Mouse (Mus musculus) stomach, embryonic 16.5 days (tissue): ENCODE results near the gene Btg3. TPM values are rescaled to one million over a fixed set of nuclear protein-coding genes. Genes with fewer than 3 reads are reported as not detected.
A peak's percentile ranks its signal among the peaks of the same experiment; 100 is the strongest.

Source experiments
- ATAC-seq: fragments of 200-750 bp; cut with Nextera tagmentation; 2 replicates; pipeline ENCODE4 v1.8.0; 2017; ENCODE audit warnings: moderate number of reproducible peaks, moderate TSS enrichment; ENCODE audit not compliant: insufficient read depth, low FRiP score
- H3K27ac ChIP-seq: fragments of 300-500 bp; sonication (generic); 2 replicates; pipeline ENCODE4 v1.5.1; 2014; ENCODE audit warnings: low read length
- H3K27me3 ChIP-seq: fragments of 300-500 bp; sonication (generic); 2 replicates; pipeline ENCODE4 v1.6.1; 2014; ENCODE audit warnings: low read length, control low read depth, mixed read lengths; ENCODE audit not compliant: control insufficient read depth, insufficient read depth
- H3K36me3 ChIP-seq: fragments of 300-500 bp; sonication (generic); 2 replicates; pipeline ENCODE4 v1.6.1; 2014; ENCODE audit warnings: low read length; ENCODE audit not compliant: control insufficient read depth, insufficient read depth
- H3K4me1 ChIP-seq: fragments of 300-500 bp; sonication (generic); 2 replicates; pipeline ENCODE4 v1.6.1; 2014; ENCODE audit warnings: low read length, control low read depth, mixed read lengths; ENCODE audit not compliant: control insufficient read depth, insufficient read depth
- H3K4me2 ChIP-seq: fragments of 300-500 bp; sonication (generic); 2 replicates; pipeline ENCODE4 v1.6.1; 2014; ENCODE audit warnings: low read depth, low read length, mixed read lengths
- H3K4me3 ChIP-seq: fragments of 300-500 bp; sonication (generic); replicated peaks from 2 replicates; pipeline ENCODE4 v1.5.1; 2014; ENCODE audit warnings: mild to moderate bottlenecking, low read length
- H3K9ac ChIP-seq: fragments of 300-500 bp; sonication (generic); 2 replicates; pipeline ENCODE4 v1.6.1; 2014; ENCODE audit warnings: low read length
- H3K9me3 ChIP-seq: fragments of 300-500 bp; sonication (generic); replicated peaks from 2 replicates; pipeline ENCODE4 v1.6.1; 2016; ENCODE audit warnings: low read length, control low read depth; ENCODE audit not compliant: control insufficient read depth
- WGBS: fragments of 180-500 bp; shearing (Covaris S2); extraction: QIAGEN DNeasy Blood & Tissue Kit; methylation state at CpG from one replicate; pipeline ENCODE4 v1.1.7; 2014; 5-methylcytosine and 5-hydroxymethylcytosine counted together
- polyA plus RNA-seq: library from polyadenylated mRNA; unstranded; fragments of >200 nt; fragmentation: Nextera tagmentation; extraction: Ambion mirVana; gene quantifications from 2 replicates; pipeline ENCODE4 v1.2.1, GENCODE M21; 2015

Gene Btg3
- polyA plus RNA-seq, 1 experiment from 2014 or later = 25.3 TPM

DNA sequence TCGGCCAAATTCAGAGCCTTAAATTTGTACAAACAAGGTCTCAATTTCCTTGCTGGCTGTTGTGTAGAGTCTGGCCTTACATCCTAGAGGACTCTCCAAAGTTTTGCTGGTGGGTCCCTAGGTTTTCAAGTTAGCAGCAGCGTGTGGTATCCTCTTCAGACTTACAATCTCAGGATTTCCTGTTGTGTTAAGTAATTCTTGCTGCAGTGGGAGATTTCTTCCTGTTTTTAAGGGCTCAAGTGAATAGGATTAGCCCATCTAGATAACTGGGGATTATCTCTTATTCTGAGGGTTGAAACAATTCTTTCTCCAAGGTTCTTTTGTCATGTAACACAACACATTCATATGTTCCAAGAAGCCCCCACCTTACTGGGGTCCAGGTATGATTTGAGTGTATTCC lies 14.4 kb upstream of the Btg3 start:
- no peaks in the 10 kb centered on the region for H3K27me3 ChIP-seq
- H3K9me3 ChIP-seq = no peaks in the 10 kb centered on the region
- WGBS = 59% methylated on average over 2 of the region's 2 CpGs
- no peaks in the 10 kb centered on the region for H3K4me1 ChIP-seq
- H3K9ac ChIP-seq = no peak overlapping the region
- H3K36me3 ChIP-seq = no peaks in the 10 kb centered on the region
- no peak overlapping the region for H3K4me3 ChIP-seq
- no peak overlapping the region for H3K27ac ChIP-seq
- ATAC-seq = no peak
- H3K4me2 ChIP-seq = no peak overlapping the region

DNA sequence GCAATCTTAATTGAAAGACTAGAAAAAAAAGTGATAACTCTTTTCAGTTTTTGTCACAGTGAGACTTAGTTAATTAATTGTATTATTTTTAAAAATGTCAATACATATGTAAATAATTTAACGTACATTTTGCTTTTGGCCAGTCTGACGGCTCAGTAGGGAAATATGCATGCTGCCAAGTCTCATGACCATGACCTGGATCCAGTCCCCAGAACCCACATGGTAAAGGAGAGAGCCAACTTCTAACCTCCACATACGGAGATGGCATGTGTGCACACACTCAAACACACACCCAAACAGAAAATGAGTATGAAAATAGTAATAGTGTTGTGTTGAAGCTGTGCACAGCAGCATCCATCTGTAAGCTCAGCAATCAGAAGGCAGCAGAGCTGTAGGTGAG lies 13.0 kb upstream of the Btg3 start:
- H3K36me3 ChIP-seq = no peaks in the 10 kb centered on the region
- WGBS = 65% methylated on average over 3 of the region's 3 CpGs
- no peak for ATAC-seq
- no peaks in the 10 kb centered on the region for H3K9me3 ChIP-seq
- H3K4me1 ChIP-seq = no peaks in the 10 kb centered on the region
- no peaks in the 10 kb centered on the region for H3K27me3 ChIP-seq
- no peak overlapping the region for H3K27ac ChIP-seq
- H3K4me3 ChIP-seq = no peak overlapping the region
- no peak overlapping the region for H3K4me2 ChIP-seq
- H3K9ac ChIP-seq = no peak overlapping the region

DNA sequence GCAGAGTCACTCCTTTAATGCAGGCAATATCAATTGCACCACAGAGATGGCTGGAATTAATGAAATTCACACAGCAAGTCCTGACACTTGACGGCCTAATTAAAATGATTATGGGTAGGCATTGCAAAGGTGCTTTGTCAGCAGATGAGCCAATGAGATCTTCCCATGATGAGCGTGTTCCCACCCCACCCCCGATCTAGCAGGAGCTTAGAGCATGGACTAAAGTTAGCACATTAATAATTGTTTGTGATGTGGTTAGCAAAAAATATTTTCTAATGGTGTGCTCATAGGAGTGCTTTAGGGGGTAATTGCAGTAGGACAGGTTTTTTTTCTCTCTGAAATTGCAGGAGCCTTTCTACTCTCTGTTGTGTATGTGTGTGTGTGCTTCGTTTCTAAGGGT lies 12.1 kb upstream of the Btg3 start:
- H3K27ac ChIP-seq = no peak overlapping the region
- no peaks in the 10 kb centered on the region for H3K27me3 ChIP-seq
- H3K4me2 ChIP-seq = no peak overlapping the region
- H3K36me3 ChIP-seq = no peaks in the 10 kb centered on the region
- 78% methylated on average over 4 of the region's 4 CpGs for WGBS
- no peak overlapping the region for H3K4me3 ChIP-seq
- no peaks in the 10 kb centered on the region for H3K9me3 ChIP-seq
- no peak for ATAC-seq
- H3K9ac ChIP-seq = no peak overlapping the region
- H3K4me1 ChIP-seq = no peaks in the 10 kb centered on the region

DNA sequence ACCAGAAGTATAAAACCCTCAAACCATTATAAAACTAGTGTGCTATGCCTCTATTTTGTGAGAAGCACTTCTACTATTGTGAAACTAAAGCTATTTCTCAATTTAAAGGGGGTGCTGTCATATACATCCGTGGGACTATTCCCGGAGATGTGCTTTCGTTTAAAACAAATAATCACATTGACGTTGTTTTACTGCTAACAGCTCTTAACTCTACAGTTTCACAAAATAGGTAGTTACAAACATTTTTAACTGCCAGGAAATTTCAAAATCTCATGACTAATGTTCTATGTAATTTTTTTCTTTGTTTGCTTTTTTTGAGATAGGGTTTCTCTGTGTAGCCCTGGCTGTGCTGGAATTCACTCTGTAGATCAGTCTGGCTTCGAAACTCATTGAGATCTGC lies 1.5 kb upstream of the Btg3 start:
- Histone ChIP-seq H3K9me3 (no peaks in the 10 kb centered on the region), H3K27me3 (no peaks in the 10 kb centered on the region), H3K4me3 (no peak overlapping the region), H3K9ac (no peak overlapping the region), H3K4me2 (no peak overlapping the region), H3K36me3 (no peaks in the 10 kb centered on the region), H3K4me1 (peaks cover 7% of the 10 kb centered on the region), H3K27ac (no peak overlapping the region)
- WGBS = 66% methylated on average over 5 of the region's 5 CpGs
- no peak for ATAC-seq

DNA sequence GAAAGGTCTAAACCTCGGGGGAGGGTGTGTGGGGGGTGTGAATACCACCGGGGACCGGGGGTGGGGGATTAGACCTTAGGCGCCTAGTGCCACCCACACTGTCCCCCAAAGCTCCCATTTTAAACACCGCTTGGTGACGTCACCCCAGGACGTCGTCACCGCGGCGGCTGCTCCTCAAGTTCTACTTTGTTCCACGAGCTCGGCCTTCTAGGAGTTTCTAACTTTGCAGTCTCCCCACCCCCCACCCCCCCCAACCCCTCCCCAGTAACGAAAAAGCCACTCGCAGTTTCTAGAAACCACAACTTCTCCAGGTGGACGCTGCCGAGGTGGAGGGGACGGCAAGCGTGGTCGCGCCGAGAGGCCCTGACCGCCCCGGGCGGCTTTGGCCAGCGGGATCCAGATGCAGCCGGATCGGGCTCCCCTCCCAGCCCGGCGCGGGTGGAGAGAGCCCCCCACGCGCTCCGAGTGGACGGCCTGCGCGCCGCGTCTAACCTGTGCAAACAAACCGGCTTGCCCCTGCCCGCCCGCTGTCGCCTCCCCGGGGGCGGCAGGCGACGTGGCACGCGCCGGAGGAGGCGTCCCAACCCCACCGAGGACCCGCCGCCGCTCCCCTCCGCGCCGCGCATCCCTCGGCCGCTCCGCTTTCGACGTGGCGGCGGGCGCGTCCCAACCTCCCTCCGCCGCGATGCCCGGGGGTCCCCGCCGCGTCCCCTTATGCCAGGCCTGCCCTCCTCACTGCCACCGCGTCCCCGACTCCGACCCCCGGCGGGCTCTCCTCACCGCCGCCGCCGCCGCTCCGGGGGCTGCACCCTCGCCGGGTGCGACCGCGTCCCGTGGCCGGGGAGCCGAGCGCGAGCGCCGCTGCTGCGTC lies 936 bp downstream of the Btg3 start:
- Histone ChIP-seq H3K27me3 (no peaks in the 10 kb centered on the region), H3K4me2 (peak overlapping the region; percentile 84), H3K36me3 (no peaks in the 10 kb centered on the region; the same call in 1 of the 2 replicates), H3K4me3 (peak overlapping the region; percentile 92), H3K9me3 (no peaks in the 10 kb centered on the region), H3K4me1 (peaks cover 7% of the 10 kb centered on the region), H3K9ac (peak overlapping the region; percentile 95), H3K27ac (peak overlapping the region; percentile 64; the same call in 1 of the 2 replicates)
- peak; percentile 48 for ATAC-seq
- under 1% methylated on average over 89 of the region's 100 CpGs for WGBS

DNA sequence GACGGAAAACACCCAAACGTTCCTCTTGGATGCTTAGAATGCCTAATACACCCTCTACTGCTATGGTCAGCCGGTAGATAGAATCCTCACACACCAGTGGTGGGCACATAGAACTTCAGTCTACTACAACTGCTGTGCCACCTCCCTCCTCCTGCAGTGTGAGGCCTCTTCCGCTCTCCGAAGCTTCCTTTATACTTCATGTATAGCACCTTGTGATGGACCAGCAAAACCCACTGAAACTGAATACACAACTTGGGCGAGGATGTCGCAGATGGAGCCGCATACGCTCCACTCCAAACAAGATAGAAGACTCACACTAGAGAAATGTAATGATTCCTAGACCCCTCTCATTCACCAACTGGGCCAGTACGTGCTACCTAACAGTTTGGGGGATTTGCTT lies 1.8 kb downstream of the Btg3 start:
- Histone ChIP-seq H3K4me2 (peak overlapping the region; percentile 84), H3K27me3 (no peaks in the 10 kb centered on the region), H3K4me1 (peaks cover 7% of the 10 kb centered on the region), H3K36me3 (no peaks in the 10 kb centered on the region; the same call in 1 of the 2 replicates), H3K4me3 (peak overlapping the region; percentile 92), H3K9me3 (no peaks in the 10 kb centered on the region), H3K9ac (peak overlapping the region; percentile 53), H3K27ac (peak overlapping the region; percentile 32)
- ATAC-seq = no peak
- 45% methylated on average over 10 of the region's 10 CpGs for WGBS

DNA sequence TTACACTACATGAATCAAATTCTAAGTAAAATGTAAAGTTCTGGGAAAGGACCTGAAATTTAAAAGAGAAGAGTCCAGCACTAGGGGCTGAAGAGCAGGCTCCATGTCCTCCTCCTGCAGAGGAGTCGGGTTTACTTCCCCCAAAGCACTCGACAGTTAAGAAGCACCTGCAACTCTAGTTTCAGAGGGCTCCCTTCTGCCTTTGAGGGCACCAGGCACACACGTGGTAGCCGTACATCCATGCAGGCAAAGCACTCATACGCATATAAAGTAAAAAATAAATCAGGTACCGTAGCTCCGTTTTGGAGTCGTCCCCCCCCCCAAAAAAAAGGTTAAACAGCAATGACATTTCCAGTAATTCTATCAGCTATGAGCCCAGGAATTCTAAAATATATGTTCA lies 3.2 kb downstream of the Btg3 start:
- H3K9ac ChIP-seq = no peak overlapping the region
- 73% methylated on average over 8 of the region's 8 CpGs for WGBS
- H3K36me3 ChIP-seq = peaks cover 4% of the 10 kb centered on the region; the same call in 1 of the 2 replicates
- no peak overlapping the region for H3K4me3 ChIP-seq
- no peak overlapping the region for H3K27ac ChIP-seq
- H3K4me1 ChIP-seq = peaks cover 7% of the 10 kb centered on the region
- H3K4me2 ChIP-seq = no peak overlapping the region
- no peak for ATAC-seq
- no peaks in the 10 kb centered on the region for H3K9me3 ChIP-seq
- no peaks in the 10 kb centered on the region for H3K27me3 ChIP-seq

DNA sequence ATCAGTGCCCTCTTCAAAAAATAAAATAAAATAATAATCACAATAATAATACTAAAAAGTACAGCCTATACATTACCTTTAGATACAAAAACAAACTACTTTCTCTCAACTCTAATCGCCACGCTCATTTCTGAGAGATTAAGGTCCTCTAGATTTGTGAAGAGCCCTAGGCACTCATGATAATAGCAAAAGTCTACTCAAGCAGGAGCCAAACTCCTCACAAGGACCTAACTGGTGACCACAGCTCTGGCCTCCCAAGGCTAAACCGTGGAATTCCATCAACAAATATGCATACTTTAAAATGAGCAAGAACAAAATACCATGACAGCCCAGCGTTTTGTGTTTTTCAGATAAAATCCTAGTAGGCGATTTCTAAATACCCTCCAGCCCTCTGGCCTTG lies 4.2 kb downstream of the Btg3 start:
- Histone ChIP-seq H3K27ac (no peak overlapping the region), H3K4me3 (no peak overlapping the region), H3K9ac (no peak overlapping the region), H3K4me2 (no peak overlapping the region), H3K4me1 (peaks cover 7% of the 10 kb centered on the region), H3K27me3 (no peaks in the 10 kb centered on the region), H3K9me3 (no peaks in the 10 kb centered on the region), H3K36me3 (peaks cover 4% of the 10 kb centered on the region; the same call in 1 of the 2 replicates)
- ATAC-seq = no peak
- 82% methylated on average over 5 of the region's 5 CpGs for WGBS

DNA sequence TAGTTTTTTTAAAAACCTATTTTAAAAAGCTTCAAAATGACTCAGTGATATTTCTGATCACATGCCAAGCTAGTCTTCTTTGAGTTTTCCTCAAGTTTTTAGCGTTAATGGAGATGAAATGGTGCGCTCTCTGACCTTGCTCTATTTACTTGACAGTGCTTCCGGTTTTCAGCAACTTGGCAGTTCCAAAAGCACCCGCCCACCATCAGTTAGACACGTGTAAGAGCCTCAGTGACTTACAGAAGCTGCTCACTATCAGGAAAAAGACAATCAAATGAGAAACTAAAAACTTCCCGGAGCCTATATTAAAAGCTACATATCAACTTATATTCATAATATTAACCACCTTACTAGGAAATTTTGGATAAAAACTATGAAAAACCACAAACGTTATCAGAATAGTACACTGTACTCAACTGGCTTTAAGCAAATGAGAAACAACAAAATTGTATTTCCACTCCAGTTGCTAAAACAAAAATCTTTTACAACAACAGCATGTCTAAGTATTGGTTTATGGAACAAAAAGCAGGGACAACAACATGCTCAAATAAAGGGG lies 5.4 kb downstream of the Btg3 start:
- 53% methylated on average over 7 of the region's 7 CpGs for WGBS
- Histone ChIP-seq H3K27ac (no peak overlapping the region), H3K4me2 (no peak overlapping the region), H3K27me3 (no peaks in the 10 kb centered on the region), H3K36me3 (peaks cover 5% of the 10 kb centered on the region; the same call in 1 of the 2 replicates), H3K9ac (no peak overlapping the region), H3K9me3 (no peaks in the 10 kb centered on the region), H3K4me3 (no peak overlapping the region), H3K4me1 (peaks cover 7% of the 10 kb centered on the region)
- ATAC-seq = no peak
